Mouse (Mus musculus) erythroblast, embryonic 14.5 days (primary cell): ENCODE data around the gene Gm49345. TPM values are rescaled to one million over a fixed set of nuclear protein-coding genes. Genes with fewer than 3 reads are reported as not detected.

Experiments
- H3K27me3 ChIP-seq: 2 replicates; pipeline ENCODE4 v1.6.1; 2012; ENCODE audit warnings: inconsistent platforms; ENCODE audit not compliant: control insufficient read depth
- H3K36me3 ChIP-seq: 2 replicates; pipeline ENCODE4 v1.6.1; 2012; ENCODE audit warnings: mild to moderate bottlenecking, inconsistent platforms; ENCODE audit not compliant: control insufficient read depth
- H3K4me1 ChIP-seq: 2 replicates; pipeline ENCODE4 v1.6.1; 2012; ENCODE audit warnings: inconsistent platforms; ENCODE audit not compliant: control insufficient read depth
- H3K4me3 ChIP-seq: replicated peaks from 2 replicates; pipeline ENCODE3; 2012; ENCODE audit warnings: moderate library complexity, mild to moderate bottlenecking, inconsistent platforms
- H3K9me3 ChIP-seq: 2 replicates; pipeline ENCODE4 v1.6.1; 2012; ENCODE audit warnings: low read length, inconsistent platforms, mixed read lengths; ENCODE audit not compliant: control insufficient read depth
- GATA1 ChIP-seq: IDR thresholded peaks from 2 replicates; pipeline ENCODE4 v1.6.1; 2012; ENCODE audit warnings: low read length, inconsistent platforms, mixed read lengths
- TAL1 ChIP-seq: IDR thresholded peaks from 3 replicates; pipeline ENCODE4 v1.6.1; 2012; ENCODE audit warnings: low read length, inconsistent platforms, mixed read lengths
- polyA plus RNA-seq: library from polyadenylated mRNA; stranded (reverse); fragments of >175 nt; gene quantifications from 2 replicates; pipeline ENCODE4 v1.2.3, GENCODE M21; 2012

Gm49345 gene
- polyA plus RNA-seq, 1 experiment: not detected

- TF ChIP-seq TAL1: no peak
- no peak for TF ChIP-seq GATA1
- Histone ChIP-seq H3K4me1 (no peaks in the 10 kb centered on the region), H3K27me3 (no peaks in the 10 kb centered on the region), H3K9me3 (no peaks in the 10 kb centered on the region), H3K36me3 (no peaks in the 10 kb centered on the region), H3K4me3 (no peak overlapping the region)
Observed at GRCm38 (mm10) chr13:67572591-67573189, 64.9 kb downstream of the Gm49345 start.

GRCm38 (mm10) chr13:67553730-67554129 lies 83.8 kb downstream of the Gm49345 start, which contains the start of gene Zfp748:
Gene Zfp748, minus strand, starts transcription at chr13:67553830.
- Histone ChIP-seq H3K27me3 (no peaks in the 10 kb centered on the region), H3K9me3 (no peaks in the 10 kb centered on the region), H3K4me3 (peak within 1 kb of the TSS; percentile 94), H3K36me3 (no peaks in the 10 kb centered on the region), H3K4me1 (peaks cover 21% of the 10 kb centered on the region)
- TF ChIP-seq GATA1: no peak
- no peak for TF ChIP-seq TAL1

DNA sequence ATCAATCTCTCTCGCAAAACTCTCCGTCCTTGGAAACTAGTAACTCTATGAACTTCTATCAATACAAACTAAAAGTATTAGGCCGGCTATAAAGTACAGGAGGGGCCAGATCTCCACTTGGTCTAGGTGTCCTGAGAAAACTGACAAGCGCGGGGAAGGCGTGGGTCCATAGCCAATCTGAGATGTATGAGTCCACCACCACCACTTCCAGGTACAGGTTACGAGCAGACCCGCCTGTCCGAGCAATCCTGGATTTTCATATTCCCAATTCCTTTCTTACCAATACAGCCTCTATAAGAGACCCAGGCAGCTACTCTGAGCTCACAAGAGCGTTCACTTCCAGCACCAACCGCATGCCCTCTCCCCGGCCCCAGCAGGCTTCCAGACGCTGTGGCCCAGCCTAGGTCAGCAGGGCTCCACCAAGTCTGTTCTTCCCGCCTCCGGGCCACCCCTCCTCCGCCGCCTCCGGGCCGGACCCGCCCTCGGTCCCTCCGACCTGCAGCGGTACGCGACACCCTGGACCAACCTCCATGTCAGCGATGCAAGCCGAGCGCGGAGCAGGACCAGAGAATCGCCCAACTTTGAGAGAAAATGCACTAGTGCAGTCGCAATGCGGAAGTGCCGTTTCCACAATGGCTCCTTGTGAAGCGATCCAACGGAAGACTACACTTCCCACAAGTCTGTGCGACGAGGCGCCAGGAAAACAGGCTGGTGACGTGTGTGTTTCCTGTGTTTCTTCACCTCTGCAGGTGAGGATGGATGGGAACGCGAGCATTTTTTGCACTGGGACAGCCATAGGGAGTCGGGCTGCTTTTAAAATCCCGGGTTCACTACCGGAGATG lies 84.8 kb downstream of the Gm49345 start:
- H3K9me3 ChIP-seq: no peaks in the 10 kb centered on the region
- no peaks in the 10 kb centered on the region for H3K36me3 ChIP-seq
- no peaks in the 10 kb centered on the region for H3K27me3 ChIP-seq
- no peak for TF ChIP-seq GATA1
- TF ChIP-seq TAL1: no peak
- peaks cover 21% of the 10 kb centered on the region for H3K4me1 ChIP-seq
- H3K4me3 ChIP-seq: peak overlapping the region; percentile 94

DNA sequence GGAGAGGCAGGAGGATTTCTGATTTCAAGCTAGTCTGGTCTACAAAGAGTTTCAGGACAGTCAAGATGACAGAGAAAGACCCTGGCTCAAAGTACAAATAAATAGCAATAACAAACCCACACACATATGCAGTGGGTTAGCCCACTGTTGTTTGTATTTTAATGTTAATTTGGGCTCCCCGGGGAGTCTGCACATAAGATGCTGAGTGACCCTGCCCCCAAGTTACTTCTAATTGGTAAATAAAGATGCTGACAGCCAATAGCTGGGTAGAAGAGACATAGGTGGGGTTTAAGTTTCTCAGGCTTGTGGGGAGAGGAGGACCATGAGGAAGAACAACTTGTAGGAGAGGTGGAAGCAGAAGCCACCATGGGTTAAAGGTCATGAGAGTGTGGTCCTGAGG lies 91.6 kb downstream of the Gm49345 start:
- TF ChIP-seq GATA1 (no peak), TAL1 (no peak)
- Histone ChIP-seq H3K4me1 (no peaks in the 10 kb centered on the region), H3K9me3 (peaks cover 13% of the 10 kb centered on the region), H3K4me3 (no peak overlapping the region), H3K27me3 (no peaks in the 10 kb centered on the region), H3K36me3 (peaks cover 44% of the 10 kb centered on the region)

Other genes with a start within 250 kb of the Gm49345 start
- gene Zfp429, start 237.9 kb downstream of the Gm49345 start, polyA plus RNA-seq: 0.02 and 0.12 TPM in 2 replicates
- gene Zfp459, start 216.4 kb downstream of the Gm49345 start, polyA plus RNA-seq: not detected in 2 replicates
- 0.03 and 0.07 TPM in 2 replicates for gene Zfp874a, start 186.1 kb downstream of the Gm49345 start, polyA plus RNA-seq
- gene Zfp874b, start 153.5 kb downstream of the Gm49345 start, polyA plus RNA-seq: 0.10 and 0.19 TPM in 2 replicates
- gene Zfp58, start 137.2 kb downstream of the Gm49345 start, polyA plus RNA-seq: 0.02 TPM in 1 of 2 replicates, not detected in the other
- gene Gm26965, start 111.6 kb downstream of the Gm49345 start, polyA plus RNA-seq: not detected in 2 replicates
- 0.03 and 0.27 TPM in 2 replicates for gene Zfp87, start 111.6 kb downstream of the Gm49345 start, polyA plus RNA-seq
- 0.01 TPM in 1 of 2 replicates, not detected in the other for gene Zfp748, start 83.9 kb downstream of the Gm49345 start, polyA plus RNA-seq
- gene Zfp729b, start 28.1 kb downstream of the Gm49345 start, polyA plus RNA-seq: 0.01 TPM in 1 of 2 replicates, not detected in the other
- gene Zfp729a, start within 50 bp of the Gm49345 start, polyA plus RNA-seq: under 0.01 and 0.01 TPM in 2 replicates
- gene Zfp738, start 49.3 kb upstream of the Gm49345 start, polyA plus RNA-seq: 0.02 TPM in 1 of 2 replicates, not detected in the other
- 0.03 TPM in 1 of 2 replicates, not detected in the other for gene Zfp65, start 91.4 kb upstream of the Gm49345 start, polyA plus RNA-seq
- gene Zfp85, start 117.5 kb upstream of the Gm49345 start, polyA plus RNA-seq: not detected in 2 replicates
- gene Zfp493, start 141.9 kb upstream of the Gm49345 start, polyA plus RNA-seq: not detected in 2 replicates
- not detected in 2 replicates for gene Zfp273, start 176.0 kb upstream of the Gm49345 start, polyA plus RNA-seq
- not detected in 2 replicates for gene Gm10037, start 193.3 kb upstream of the Gm49345 start, polyA plus RNA-seq
- gene BC048507, start 225.6 kb upstream of the Gm49345 start, polyA plus RNA-seq: not detected in 2 replicates